Mouse (Mus musculus) left cerebral cortex, postnatal 4 days (tissue): ENCODE results near the gene Myh9. TPM values are rescaled to one million over a fixed set of nuclear protein-coding genes. Genes with fewer than 3 reads are reported as not detected.
"Not testable (repeated sequence)": the region's sequence is repeated elsewhere in the genome, so short reads cannot be mapped to it uniquely, and the experiment has no call there.

Source experiments
- DNase-seq: peaks from one replicate; pipeline ENCODE4 v3.0.0-alpha.2; 2022
- intact Hi-C: fragments of 180-260 bp; cut with DNase I; formaldehyde crosslinking; loops from one replicate; pipeline ENCODE4 v1.15.1; 2025
- total RNA-seq, 2 experiments: library from RNA; stranded (reverse); gene quantifications; 2 replicates each; pipeline ENCODE4 v1.2.3; 2021

The Myh9 gene
- total RNA-seq, 2 experiments from 2014 or later = 59.5 to 63.4 TPM

GRCm38 (mm10) chr15:77763702-77764101, 78.3 kb downstream of the Myh9 start:
- intact Hi-C loops = no loop called here
- DNase-seq = no peak

GRCm38 (mm10) chr15:77763050-77763449, 78.9 kb downstream of the Myh9 start:
- DNase-seq = no peak
- intact Hi-C loops = no loop called here

GRCm38 (mm10) chr15:77761561-77762380, 80.2 kb downstream of the Myh9 start:
- DNase-seq = peak; percentile 50
- intact Hi-C loops = no loop called here

GRCm38 (mm10) chr15:77761083-77761482, 80.9 kb downstream of the Myh9 start:
- intact Hi-C loops = no loop called here

GRCm38 (mm10) chr15:77760037-77760436, 81.9 kb downstream of the Myh9 start:
- no peak for DNase-seq
- intact Hi-C loops = no loop called here

More at GRCm38 (mm10) chr15:77761083-77761482, 80.9 kb downstream of the Myh9 start:
- no peak for DNase-seq

- no peak for DNase-seq
- intact Hi-C loops = no loop called here
Measured at GRCm38 (mm10) chr15:77757586-77758226, 84.3 kb downstream of the Myh9 start.

GRCm38 (mm10) chr15:77756848-77757247, 85.1 kb downstream of the Myh9 start, which contains the start of gene Apol8:
Gene Apol8 (minus strand): TSS chr15:77757003.
- DNase-seq = peak; percentile 50
- intact Hi-C loops = no loop called here

- DNase-seq = no peak
- intact Hi-C loops = no loop called here
Measured at GRCm38 (mm10) chr15:77756081-77756480, 85.9 kb downstream of the Myh9 start.

GRCm38 (mm10) chr15:77755132-77755531, 86.8 kb downstream of the Myh9 start:
- no peak for DNase-seq
- intact Hi-C loops = no loop called here

GRCm38 (mm10) chr15:77752443-77752842, 89.5 kb downstream of the Myh9 start:
- intact Hi-C loops = no loop called here
- no peak for DNase-seq

GRCm38 (mm10) chr15:77750461-77750860, 91.5 kb downstream of the Myh9 start:
- intact Hi-C loops = no loop called here
- DNase-seq = peak; percentile 36

- peak; percentile 84 for DNase-seq
- intact Hi-C loops = no loop called here
Measured at GRCm38 (mm10) chr15:77749717-77750116, 92.3 kb downstream of the Myh9 start.

- intact Hi-C loops = no loop called here
Measured at GRCm38 (mm10) chr15:77748414-77748813, 93.6 kb downstream of the Myh9 start.

GRCm38 (mm10) chr15:77746326-77746725, 95.6 kb downstream of the Myh9 start:
- DNase-seq = no peak

More at GRCm38 (mm10) chr15:77748414-77748813, 93.6 kb downstream of the Myh9 start:
- DNase-seq = no peak

GRCm38 (mm10) chr15:77745081-77745480, 96.9 kb downstream of the Myh9 start:
- intact Hi-C loops = no loop called here
- no peak for DNase-seq

More at GRCm38 (mm10) chr15:77746326-77746725, 95.6 kb downstream of the Myh9 start:
- intact Hi-C loops = no loop called here

GRCm38 (mm10) chr15:77744632-77745031, 97.3 kb downstream of the Myh9 start:
- DNase-seq = no peak
- intact Hi-C loops = no loop called here

- DNase-seq, intact Hi-C loops: not testable (repeated sequence)
Measured at GRCm38 (mm10) chr15:77741556-77741955, 100.4 kb downstream of the Myh9 start.

- DNase-seq = no peak
- intact Hi-C loops = no loop called here
Measured at GRCm38 (mm10) chr15:77740511-77741297, 101.3 kb downstream of the Myh9 start.

GRCm38 (mm10) chr15:77733903-77734302, 108.1 kb downstream of the Myh9 start:
- DNase-seq, intact Hi-C loops: not testable (repeated sequence)

GRCm38 (mm10) chr15:77733380-77733779, 108.6 kb downstream of the Myh9 start:
- intact Hi-C loops = not testable (repeated sequence)

GRCm38 (mm10) chr15:77732851-77733250, 109.1 kb downstream of the Myh9 start:
- intact Hi-C loops, DNase-seq: not testable (repeated sequence)

More at GRCm38 (mm10) chr15:77733380-77733779, 108.6 kb downstream of the Myh9 start:
- DNase-seq = peak; percentile 68
